Mouse (Mus musculus) myocyte (in vitro differentiated cells): ENCODE results near the gene Rtel1. TPM values are rescaled to one million over a fixed set of nuclear protein-coding genes. Genes with fewer than 3 reads are reported as not detected.

ENCODE experiments used
- H3K27me3 ChIP-seq: one replicate; pipeline ENCODE4 v1.6.1; 2011; ENCODE audit not compliant: control insufficient read depth, insufficient read depth, insufficient read length
- H3K36me3 ChIP-seq: one replicate; pipeline ENCODE4 v1.6.1; 2011; ENCODE audit not compliant: control insufficient read depth, insufficient read depth
- H3K4me2 ChIP-seq: one replicate; pipeline ENCODE4 v1.6.1; 2011; ENCODE audit warnings: low read depth, control low read depth
- H3K4me3 ChIP-seq: one replicate; pipeline ENCODE4 v1.5.1; 2011; ENCODE audit warnings: mild to moderate bottlenecking, control low read depth, moderate library complexity
- H3K79me2 ChIP-seq: one replicate; pipeline ENCODE4 v1.6.1; 2011; ENCODE audit not compliant: control insufficient read depth, insufficient read depth
- H3ac ChIP-seq: one replicate; pipeline ENCODE4 v1.6.1; 2011; ENCODE audit not compliant: control insufficient read depth, insufficient read length
- CEBPB ChIP-seq: IDR thresholded peaks from 2 replicates; pipeline ENCODE4 v1.6.1; 2011; ENCODE audit warnings: mild to moderate bottlenecking, moderate library complexity; ENCODE audit not compliant: poor library complexity, insufficient read depth, severe bottlenecking
- E2F4 ChIP-seq: IDR thresholded peaks from one replicate; pipeline ENCODE4 v1.6.1; 2011; ENCODE audit warnings: mild to moderate bottlenecking, control low read depth, moderate library complexity; ENCODE audit not compliant: insufficient read depth
- MAX ChIP-seq: IDR thresholded peaks from one replicate; pipeline ENCODE4 v1.6.1; 2011; ENCODE audit warnings: low read depth, mild to moderate bottlenecking, control low read depth
- MYOD1 ChIP-seq, 3 experiments: IDR thresholded peaks; one replicate each; pipeline ENCODE4 v1.6.1; 2011; ENCODE audit warnings: control low read depth in 2 of 3, low read depth in 2 of 3, mild to moderate bottlenecking in 2 of 3, moderate library complexity in 1 of 3; ENCODE audit not compliant: insufficient read length in 2 of 3, control insufficient read depth in 1 of 3
- MYOG ChIP-seq, 3 experiments: IDR thresholded peaks; one replicate each; pipeline ENCODE4 v1.6.1; 2011; ENCODE audit warnings: control low read depth in 2 of 3, low read depth in 2 of 3, mild to moderate bottlenecking in 2 of 3; ENCODE audit not compliant: insufficient read length in 2 of 3, control insufficient read depth in 1 of 3, insufficient read depth in 1 of 3
- POLR2A ChIP-seq: IDR thresholded peaks from one replicate; pipeline ENCODE4 v1.6.1; 2011; ENCODE audit warnings: low read depth, mild to moderate bottlenecking, control low read depth, moderate library complexity; ENCODE audit not compliant: insufficient read length
- POLR2AphosphoS2 ChIP-seq: IDR thresholded peaks from one replicate; pipeline ENCODE4 v1.6.1; 2011; ENCODE audit warnings: low read depth, control low read depth; ENCODE audit not compliant: insufficient read length
- REST ChIP-seq: IDR thresholded peaks from one replicate; pipeline ENCODE4 v1.6.1; 2011; ENCODE audit warnings: mild to moderate bottlenecking, control low read depth, moderate library complexity; ENCODE audit not compliant: insufficient read depth, insufficient read length
- SRF ChIP-seq: IDR thresholded peaks from one replicate; pipeline ENCODE4 v1.6.1; 2011; ENCODE audit warnings: low read depth; ENCODE audit not compliant: control insufficient read depth, insufficient read length
- TCF12 ChIP-seq: IDR thresholded peaks from one replicate; pipeline ENCODE4 v1.6.1; 2011; ENCODE audit warnings: mild to moderate bottlenecking, control low read depth; ENCODE audit not compliant: poor library complexity, insufficient read depth, severe bottlenecking
- TCF3 ChIP-seq: IDR thresholded peaks from one replicate; pipeline ENCODE4 v1.6.1; 2011; ENCODE audit warnings: low read depth, control low read depth; ENCODE audit not compliant: insufficient read length
- USF1 ChIP-seq: IDR thresholded peaks from one replicate; pipeline ENCODE4 v1.6.1; 2011; ENCODE audit warnings: low read depth, mild to moderate bottlenecking, control low read depth, moderate library complexity
- polyA plus RNA-seq: library from polyadenylated mRNA; unstranded; fragments of >200 nt; fragmentation: generic; extraction: Trizol; gene quantifications from one replicate; pipeline ENCODE4 v1.2.1, GENCODE M21; 2012; ENCODE audit warnings: missing spikeins

Rtel1 gene
- polyA plus RNA-seq, 1 experiment, result 23.6 TPM

- no peak for TF ChIP-seq SRF
- TF ChIP-seq USF1, result no peak
- TF ChIP-seq TCF12, result no peak
- no peak for TF ChIP-seq POLR2AphosphoS2
- no peak for TF ChIP-seq POLR2A
- TF ChIP-seq MYOG (IDR thresholded peaks at IDR 0.05; ENCODE audit: control insufficient read depth in 1 of 3, insufficient read depth in 1 of 3, insufficient read length in 2 of 3, low read depth in 2 of 3), result no peak
- TF ChIP-seq MYOD1 (IDR thresholded peaks at IDR 0.05; ENCODE audit: control insufficient read depth in 1 of 3, insufficient read length in 2 of 3, low read depth in 2 of 3), result no peak
- TF ChIP-seq CEBPB, result no peak
- TF ChIP-seq REST, result no peak
- no peak for TF ChIP-seq MAX
- H3K27me3 ChIP-seq, result no peaks in the 10 kb centered on the region
- H3K4me3 ChIP-seq, result no peak overlapping the region
Observed at GRCm38 (mm10) chr2:181307144-181307804, 12.3 kb upstream of the Rtel1 start.

GRCm38 (mm10) chr2:181312435-181312834 lies 7.1 kb upstream of the Rtel1 start:
- Histone ChIP-seq H3K4me2 (no peak overlapping the region), H3K79me2 (no peaks in the 10 kb centered on the region), H3ac (no peak overlapping the region), H3K27me3 (peaks cover 18% of the 10 kb centered on the region), H3K4me3 (no peak overlapping the region), H3K36me3 (no peaks in the 10 kb centered on the region)
- no peak for TF ChIP-seq POLR2AphosphoS2
- TF ChIP-seq POLR2A, result no peak
- TF ChIP-seq SRF, result no peak
- no peak for TF ChIP-seq CEBPB
- TF ChIP-seq USF1, result no peak
- no peak for TF ChIP-seq MYOD1 (IDR thresholded peaks at IDR 0.05; ENCODE audit: control insufficient read depth in 1 of 3, insufficient read length in 2 of 3, low read depth in 2 of 3)
- no peak for TF ChIP-seq TCF12
- TF ChIP-seq MAX, result no peak

More at GRCm38 (mm10) chr2:181307144-181307804, 12.3 kb upstream of the Rtel1 start:
- no peak overlapping the region for H3K4me2 ChIP-seq
- H3K79me2 ChIP-seq, result no peaks in the 10 kb centered on the region
- H3K36me3 ChIP-seq, result no peaks in the 10 kb centered on the region
- H3ac ChIP-seq, result no peak overlapping the region

GRCm38 (mm10) chr2:181313006-181313343 lies 6.6 kb upstream of the Rtel1 start:
- no peak overlapping the region for H3ac ChIP-seq
- no peaks in the 10 kb centered on the region for H3K36me3 ChIP-seq
- H3K4me2 ChIP-seq, result no peak overlapping the region
- no peak for TF ChIP-seq MYOD1 (IDR thresholded peaks at IDR 0.05; ENCODE audit: control insufficient read depth in 1 of 3, insufficient read length in 2 of 3, low read depth in 2 of 3)
- TF ChIP-seq TCF12, result no peak
- TF ChIP-seq USF1, result no peak
- no peak for TF ChIP-seq REST
- peaks cover 18% of the 10 kb centered on the region for H3K27me3 ChIP-seq
- no peaks in the 10 kb centered on the region for H3K79me2 ChIP-seq
- no peak overlapping the region for H3K4me3 ChIP-seq

DNA sequence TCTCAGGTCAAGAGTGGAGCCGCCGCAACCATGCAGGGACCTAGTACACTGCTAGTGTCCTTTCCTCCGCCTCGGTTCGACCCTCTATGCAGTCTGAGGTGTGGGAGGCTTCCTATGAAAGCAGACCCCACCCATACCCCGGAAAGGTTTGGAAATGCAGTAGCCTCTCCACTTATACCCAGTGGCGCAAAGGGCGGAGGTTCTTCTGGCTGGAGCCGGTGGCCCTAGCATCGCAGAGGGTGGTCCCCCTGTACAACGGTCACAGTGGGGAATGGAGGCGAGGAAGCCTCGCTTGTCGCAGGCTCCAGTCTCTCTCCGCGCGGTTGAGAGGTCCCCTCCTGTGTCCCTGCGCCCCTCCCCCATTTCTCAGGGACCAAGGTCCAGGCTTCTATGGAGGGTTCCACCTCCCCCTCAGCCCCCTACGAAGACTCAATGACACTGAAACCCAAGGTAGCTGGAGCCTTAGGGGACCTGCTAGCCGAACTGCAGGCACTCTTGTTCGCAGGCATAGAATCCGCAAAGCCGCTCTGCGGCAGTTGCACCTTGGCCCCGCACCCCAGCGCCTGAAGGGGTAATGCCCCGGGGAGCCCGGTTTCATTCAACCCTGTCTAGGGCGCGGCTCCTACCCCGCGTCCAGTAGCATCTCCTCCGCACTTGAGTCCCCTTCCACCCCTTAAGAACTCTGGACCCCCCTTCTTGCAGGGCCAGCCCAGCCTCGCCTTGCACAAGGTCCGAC lies 6.0 kb upstream of the Rtel1 start:
- no peaks in the 10 kb centered on the region for H3K36me3 ChIP-seq
- peaks cover 18% of the 10 kb centered on the region for H3K27me3 ChIP-seq
- H3K4me3 ChIP-seq, result no peak overlapping the region
- H3ac ChIP-seq, result no peak overlapping the region
- TF ChIP-seq POLR2AphosphoS2 (no peak), MYOD1 (IDR thresholded peaks at IDR 0.05; ENCODE audit: control insufficient read depth in 1 of 3, insufficient read length in 2 of 3, low read depth in 2 of 3) (no peak), MAX (no peak), MYOG (IDR thresholded peaks at IDR 0.05; ENCODE audit: control insufficient read depth in 1 of 3, insufficient read depth in 1 of 3, insufficient read length in 2 of 3, low read depth in 2 of 3) (no peak), TCF12 (no peak), REST (no peak), E2F4 (no peak), TCF3 (no peak), SRF (no peak), USF1 (no peak), POLR2A (no peak), CEBPB (no peak)
- no peak overlapping the region for H3K4me2 ChIP-seq
- no peaks in the 10 kb centered on the region for H3K79me2 ChIP-seq
